Mouse (Mus musculus) MEL (cell line): Measurements from ENCODE around the gene Zdhhc25. TPM values are rescaled to one million over a fixed set of nuclear protein-coding genes. Genes with fewer than 3 reads are reported as not detected.

Experiments used
- DNase-seq: peaks from one replicate; pipeline ENCODE4 v3.0.0; 2011; ENCODE audit warnings: low read depth, low spot score
- H3K27ac ChIP-seq: 2 replicates; pipeline ENCODE4 v1.5.1; 2012; ENCODE audit warnings: low read depth, mild to moderate bottlenecking, control low read depth, low read length, moderate library complexity; ENCODE audit not compliant: control insufficient read depth
- H3K27me3 ChIP-seq, 2 experiments: fragments of 150-350 bp in 1 of 2; sonication (generic) in 1 of 2; 2 replicates each; pipeline ENCODE4 v1.6.1; 2012; ENCODE audit warnings: low read length in 2 of 2, mild to moderate bottlenecking in 2 of 2, improper control_type of control experiment in 1 of 2, moderate library complexity in 1 of 2; ENCODE audit not compliant: insufficient read depth in 2 of 2, control insufficient read depth in 1 of 2
- H3K36me3 ChIP-seq, 2 experiments: 2 replicates each; pipeline ENCODE4 v1.6.1; 2012 to 2014; ENCODE audit warnings: low read length in 2 of 2, improper control_type of control experiment in 1 of 2, inconsistent platforms in 1 of 2, mild to moderate bottlenecking in 1 of 2; ENCODE audit not compliant: insufficient read depth in 2 of 2, control insufficient read depth in 1 of 2
- H3K4me1 ChIP-seq, 2 experiments: fragments of 150-350 bp in 1 of 2; sonication (generic) in 1 of 2; 2 replicates each; pipeline ENCODE4 v1.6.1; 2012; ENCODE audit warnings: low read length in 2 of 2, improper control_type of control experiment in 1 of 2, mild to moderate bottlenecking in 1 of 2; ENCODE audit not compliant: insufficient read depth in 2 of 2, control insufficient read depth in 1 of 2
- H3K4me3 ChIP-seq, 2 experiments: fragments of 150-350 bp in 1 of 2; sonication (generic) in 1 of 2; 2 replicates each; pipeline ENCODE4 v1.5.1; 2012; ENCODE audit warnings: low read depth in 2 of 2, low read length in 2 of 2, mild to moderate bottlenecking in 2 of 2, moderate library complexity in 2 of 2, control low read depth in 1 of 2, improper control_type of control experiment in 1 of 2; ENCODE audit not compliant: control insufficient read depth in 1 of 2, insufficient read depth in 1 of 2
- H3K79me2 ChIP-seq: 2 replicates; pipeline ENCODE4 v1.6.1; 2012; ENCODE audit warnings: mild to moderate bottlenecking, low read length, moderate library complexity; ENCODE audit not compliant: control insufficient read depth, poor library complexity, insufficient read depth
- H3K9ac ChIP-seq: 2 replicates; pipeline ENCODE4 v1.6.1; 2012; ENCODE audit warnings: low read depth, mild to moderate bottlenecking, control low read depth, low read length, moderate library complexity; ENCODE audit not compliant: control insufficient read depth, poor library complexity, severe bottlenecking
- H3K9me3 ChIP-seq: fragments of 150-350 bp; sonication (generic); replicated peaks from 2 replicates; pipeline ENCODE4 v1.6.1; 2012; ENCODE audit warnings: mild to moderate bottlenecking, low read length, improper control_type of control experiment, moderate library complexity; ENCODE audit not compliant: insufficient read depth
- BHLHE40 ChIP-seq: IDR thresholded peaks from 2 replicates; pipeline ENCODE4 v1.6.1; 2012; ENCODE audit warnings: low read depth, mild to moderate bottlenecking, inconsistent platforms, low read length, improper control_type of control experiment, borderline replicate concordance
- CHD2 ChIP-seq: IDR thresholded peaks from 2 replicates; pipeline ENCODE4 v1.6.1; 2011; ENCODE audit warnings: low read length, improper control_type of control experiment
- E2F4 ChIP-seq: IDR thresholded peaks from 2 replicates; pipeline ENCODE4 v1.6.1; 2011; ENCODE audit warnings: low read depth, low read length, improper control_type of control experiment, borderline replicate concordance
- GABPA ChIP-seq: IDR thresholded peaks from 2 replicates; pipeline ENCODE4 v1.6.1; 2012; ENCODE audit warnings: low read depth, mild to moderate bottlenecking, inconsistent platforms, low read length, improper control_type of control experiment, moderate library complexity
- GATA1 ChIP-seq: IDR thresholded peaks from 2 replicates; pipeline ENCODE4 v1.6.1; 2011; ENCODE audit warnings: low read depth, low read length, improper control_type of control experiment
- JUND ChIP-seq: IDR thresholded peaks from 2 replicates; pipeline ENCODE4 v1.6.1; 2011; ENCODE audit warnings: low read depth, mild to moderate bottlenecking, improper control_type of control experiment, low read length
- MAFK ChIP-seq: IDR thresholded peaks from 2 replicates; pipeline ENCODE4 v1.6.1; 2011; ENCODE audit warnings: low read depth, mild to moderate bottlenecking, low read length, improper control_type of control experiment, borderline replicate concordance
- MAX ChIP-seq: IDR thresholded peaks from 2 replicates; pipeline ENCODE4 v1.6.1; 2011; ENCODE audit warnings: low read length, improper control_type of control experiment
- MXI1 ChIP-seq: IDR thresholded peaks from 2 replicates; pipeline ENCODE4 v1.6.1; 2011; ENCODE audit warnings: mild to moderate bottlenecking, low read depth, low read length, improper control_type of control experiment
- MYB ChIP-seq: IDR thresholded peaks from 2 replicates; pipeline ENCODE4 v1.6.1; 2011; ENCODE audit warnings: mild to moderate bottlenecking, low read depth, low read length, improper control_type of control experiment
- POLR2AphosphoS5 ChIP-seq: IDR thresholded peaks from 2 replicates; pipeline ENCODE4 v1.6.1; 2012; ENCODE audit warnings: low read depth, borderline replicate concordance, mild to moderate bottlenecking, inconsistent platforms, low read length, moderate library complexity, mixed read lengths
- RAD21 ChIP-seq: IDR thresholded peaks from 2 replicates; pipeline ENCODE4 v1.6.1; 2011; ENCODE audit warnings: mild to moderate bottlenecking, low read depth, low read length, improper control_type of control experiment
- SIN3A ChIP-seq: IDR thresholded peaks from 2 replicates; pipeline ENCODE4 v1.6.1; 2012; ENCODE audit warnings: low read length, improper control_type of control experiment, inconsistent platforms
- TAL1 ChIP-seq: IDR thresholded peaks from 2 replicates; pipeline ENCODE4 v1.6.1; 2012; ENCODE audit warnings: mild to moderate bottlenecking, inconsistent platforms, low read length, moderate library complexity, mixed read lengths
- UBTF ChIP-seq: IDR thresholded peaks from 2 replicates; pipeline ENCODE4 v1.6.1; 2012; ENCODE audit warnings: low read depth, mild to moderate bottlenecking, inconsistent platforms, low read length, improper control_type of control experiment, moderate library complexity, borderline replicate concordance; ENCODE audit not compliant: insufficient read depth
- USF1 ChIP-seq: IDR thresholded peaks from 2 replicates; pipeline ENCODE4 v1.6.1; 2014; ENCODE audit warnings: low read depth, mild to moderate bottlenecking, inconsistent platforms, low read length, improper control_type of control experiment, moderate library complexity
- ZC3H11A ChIP-seq: IDR thresholded peaks from 2 replicates; pipeline ENCODE4 v1.6.1; 2012; ENCODE audit warnings: low read depth, mild to moderate bottlenecking, inconsistent platforms, low read length, improper control_type of control experiment
- polyA plus RNA-seq, 2 experiments: library from polyadenylated mRNA; stranded (reverse) in 1 of 2; unstranded in 1 of 2; fragments of >175 nt in 1 of 2; fragments of >200 nt in 1 of 2; gene quantifications; 2 replicates each; pipeline versions ENCODE4 v1.2.1 to v1.2.4; 2012; ENCODE audit warnings: low replicate concordance in 2 of 2, low read depth in 1 of 2; ENCODE audit not compliant: insufficient read length in 2 of 2, insufficient read depth in 1 of 2, missing spikeins in 1 of 2
- total RNA-seq: library from RNA; depleted of rRNA; stranded (reverse); fragments of 300-350 nt; gene quantifications from 2 replicates; pipeline ENCODE4 v1.2.3, GENCODE M21; 2012

Gene Zdhhc25
- total and polyA plus RNA-seq, 3 experiments, result not detected

DNA sequence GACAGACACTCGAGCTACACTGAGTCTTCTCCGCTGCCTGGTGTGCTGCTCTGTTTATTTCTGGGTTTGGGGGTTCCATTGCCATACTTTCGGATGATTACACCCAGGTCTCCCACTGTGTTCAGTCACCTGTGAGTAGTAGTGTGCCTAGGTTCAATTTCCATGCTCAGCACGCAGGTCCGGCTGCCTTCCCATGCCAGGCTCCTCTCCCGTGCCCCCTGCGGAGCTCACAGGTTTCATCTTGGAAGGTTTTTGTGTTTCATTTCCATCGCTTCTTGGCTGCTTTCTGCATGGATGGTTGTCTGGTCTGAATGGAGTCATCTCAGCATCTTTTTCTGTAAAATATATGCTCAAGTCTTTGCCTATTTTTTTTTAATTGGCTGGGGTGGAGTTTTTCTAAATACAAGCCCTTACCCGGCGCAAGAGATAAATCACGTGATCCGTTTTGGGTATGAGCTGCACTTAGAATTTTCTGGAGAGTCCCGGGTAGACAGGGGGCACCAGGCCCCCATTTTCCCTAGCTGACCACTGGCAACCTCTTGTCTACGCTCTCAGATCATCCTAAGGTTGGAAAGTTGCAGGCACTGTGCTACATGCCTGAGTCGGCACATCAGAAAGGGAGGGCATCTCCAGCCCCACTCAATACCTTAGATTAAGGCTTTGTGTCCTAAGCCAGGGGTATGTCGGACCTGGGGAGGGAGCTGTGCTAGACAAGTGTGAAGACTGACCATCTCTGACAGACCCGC, 4.7 kb downstream of the Zdhhc25 start:
- TF ChIP-seq MAX, result no peak
- TF ChIP-seq JUND, result no peak
- TF ChIP-seq SIN3A, result no peak
- no peak for TF ChIP-seq USF1
- no peak for TF ChIP-seq RAD21
- TF ChIP-seq GABPA, result no peak
- no peak for TF ChIP-seq MAFK
- no peak for TF ChIP-seq TAL1
- no peak for TF ChIP-seq MXI1
- TF ChIP-seq CHD2, result no peak
- H3K27ac ChIP-seq, result no peak overlapping the region

DNA sequence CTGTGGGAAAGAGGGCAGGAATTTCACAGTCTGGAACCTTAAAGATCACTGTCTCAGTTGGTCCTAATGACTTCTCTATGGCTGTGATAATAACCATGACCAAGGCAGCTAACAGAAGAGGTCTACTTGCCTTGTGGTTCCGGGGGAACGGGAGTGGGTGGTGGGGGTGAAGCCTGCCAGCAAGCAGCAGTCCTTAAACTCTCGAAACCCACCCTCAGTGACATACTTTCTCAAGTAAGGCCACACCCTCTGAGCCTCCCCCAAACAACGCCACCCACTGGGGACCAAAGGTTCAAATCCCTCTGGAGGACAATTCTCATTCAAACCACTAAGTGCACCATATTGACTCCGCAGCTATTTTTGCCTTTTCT, 5.3 kb downstream of the Zdhhc25 start:
- DNase-seq, result no peak
- H3K79me2 ChIP-seq, result no peaks in the 10 kb centered on the region
- H3K9ac ChIP-seq, result no peak overlapping the region
- no peaks in the 10 kb centered on the region for H3K4me1 ChIP-seq
- no peaks in the 10 kb centered on the region for H3K9me3 ChIP-seq
- H3K4me3 ChIP-seq, result no peak overlapping the region
- H3K27ac ChIP-seq, result no peak overlapping the region
- no peaks in the 10 kb centered on the region; a peak in 1 of 4 replicates for H3K27me3 ChIP-seq
- no peak for TF ChIP-seq BHLHE40
- TF ChIP-seq MYB, result no peak
- TF ChIP-seq UBTF, result no peak
- TF ChIP-seq E2F4, result no peak
- TF ChIP-seq MAFK, result no peak
- no peak for TF ChIP-seq SIN3A
- no peak for TF ChIP-seq RAD21
- TF ChIP-seq ZC3H11A, result no peak
- TF ChIP-seq POLR2AphosphoS5, result no peak
- TF ChIP-seq GATA1, result no peak
- no peaks in the 10 kb centered on the region for H3K36me3 ChIP-seq

More for the DNA sequence above, 4.7 kb downstream of the Zdhhc25 start:
- Histone ChIP-seq H3K9ac (no peak overlapping the region), H3K4me1 (no peaks in the 10 kb centered on the region), H3K27me3 (no peaks in the 10 kb centered on the region; a peak in 1 of 4 replicates), H3K36me3 (no peaks in the 10 kb centered on the region), H3K79me2 (no peaks in the 10 kb centered on the region), H3K4me3 (no peak overlapping the region), H3K9me3 (no peaks in the 10 kb centered on the region)
- DNase-seq, result no peak
